Mouse (Mus musculus): ENCODE measurements at regions not wholly inside any gene's neighbourhood (a gene's known extent, or its start where the extent isn't known, plus 50 kb on each side); places are given as distances from the start of the nearest gene placed in this dataset.

DNA sequence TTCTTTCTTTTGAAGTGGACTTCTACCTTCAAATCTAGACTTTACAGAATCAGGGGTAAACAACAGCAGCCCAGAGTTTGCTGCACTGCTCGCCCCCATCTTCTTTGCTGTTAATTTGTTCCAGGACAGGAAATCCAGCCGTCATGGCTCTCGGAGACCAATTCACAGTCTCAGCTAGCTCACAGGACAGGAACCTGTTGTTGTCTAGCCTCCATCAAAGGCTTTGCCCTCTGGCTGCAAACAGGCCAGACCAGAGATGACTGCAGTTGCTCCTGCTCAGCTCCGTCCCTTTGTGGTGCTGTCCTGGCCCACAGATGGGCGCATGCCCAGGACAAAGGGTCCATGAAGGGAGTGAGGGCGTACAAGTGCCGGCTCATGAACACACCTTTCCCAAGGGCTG lies 182.2 kb upstream of the Sulf2 start:
- no peaks in the 10 kb centered on the region for H3K36me3 ChIP-seq (ENCODE audit: control insufficient read depth, insufficient read depth, low read length)
- no peak overlapping the region for H3K27ac ChIP-seq (ENCODE audit: control insufficient read depth, insufficient read depth, low read length)
- TF ChIP-seq CTCF (IDR thresholded peaks at IDR 0.05; ENCODE audit: borderline replicate concordance, control insufficient read depth, extremely low read depth, insufficient read depth, low read length, poor library complexity) (no peak), POLR2A (IDR thresholded peaks at IDR 0.05; ENCODE audit: control insufficient read depth, extremely low read depth, insufficient read depth, low read length, poor library complexity) (no peak)
- H3K4me3 ChIP-seq (ENCODE audit: control insufficient read depth, insufficient read depth, low read length), result no peak overlapping the region
- no peaks in the 10 kb centered on the region for H3K4me1 ChIP-seq (replicated peaks; ENCODE audit: control insufficient read depth, insufficient read depth, low read length)
- H3K27me3 ChIP-seq (ENCODE audit: control insufficient read depth, insufficient read depth, low read length), result no peaks in the 10 kb centered on the region
- WGBS, result 95% methylated on average over 7 of the region's 7 CpGs
- no peak for DNase-seq

DNA sequence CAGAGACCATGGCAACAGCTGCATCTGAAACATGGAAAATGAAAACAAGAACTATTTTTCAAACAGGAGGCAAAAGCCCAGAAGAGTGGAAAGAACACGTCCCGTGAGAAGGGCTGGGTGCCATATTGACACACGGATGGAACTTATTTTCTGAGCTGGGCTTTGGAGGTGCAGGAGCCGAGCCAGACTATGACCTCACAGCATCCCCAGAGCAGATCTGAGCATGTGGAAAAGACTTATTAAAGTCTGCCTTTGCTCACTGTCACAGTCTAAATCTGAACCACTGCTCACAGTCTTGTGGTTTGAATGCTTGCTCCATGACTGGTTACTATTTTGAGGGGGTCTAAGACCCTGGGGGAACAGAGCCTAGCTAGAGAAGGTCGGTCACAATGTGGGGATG lies 180.2 kb upstream of the Sulf2 start:
- H3K4me1 ChIP-seq (replicated peaks; ENCODE audit: control insufficient read depth, insufficient read depth, low read length), result no peaks in the 10 kb centered on the region
- TF ChIP-seq POLR2A (IDR thresholded peaks at IDR 0.05; ENCODE audit: control insufficient read depth, extremely low read depth, insufficient read depth, low read length, poor library complexity) (no peak), CTCF (IDR thresholded peaks at IDR 0.05; ENCODE audit: borderline replicate concordance, control insufficient read depth, extremely low read depth, insufficient read depth, low read length, poor library complexity) (no peak)
- no peaks in the 10 kb centered on the region for H3K27me3 ChIP-seq (ENCODE audit: control insufficient read depth, insufficient read depth, low read length)
- no peak overlapping the region for H3K4me3 ChIP-seq (ENCODE audit: control insufficient read depth, insufficient read depth, low read length)
- H3K36me3 ChIP-seq (ENCODE audit: control insufficient read depth, insufficient read depth, low read length), result no peaks in the 10 kb centered on the region
- 83% methylated on average over 5 of the region's 5 CpGs for WGBS
- no peak for DNase-seq
- H3K27ac ChIP-seq (ENCODE audit: control insufficient read depth, insufficient read depth, low read length), result no peak overlapping the region

DNA sequence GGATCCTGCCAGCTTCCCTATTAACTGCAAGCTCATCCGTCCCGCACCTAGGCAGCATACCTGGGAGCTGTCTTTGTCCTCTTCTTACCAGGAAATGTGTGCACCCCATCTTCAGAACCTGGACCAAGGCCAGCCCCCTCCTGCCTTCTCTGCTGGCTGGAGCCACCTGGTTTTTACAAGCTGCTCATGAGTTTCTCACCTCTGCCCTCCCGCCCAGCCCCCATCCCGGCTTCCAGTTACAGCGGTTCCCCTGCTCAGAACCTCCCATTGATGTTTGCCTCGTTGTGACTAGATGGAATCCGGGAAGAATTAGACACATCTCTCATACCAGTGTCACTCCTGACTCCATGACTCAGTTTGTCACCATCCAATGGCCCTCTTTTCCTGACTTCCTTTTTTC lies 179.1 kb upstream of the Sulf2 start:
- Histone ChIP-seq H3K27me3 (ENCODE audit: control insufficient read depth, insufficient read depth, low read length) (no peaks in the 10 kb centered on the region), H3K4me1 (replicated peaks; ENCODE audit: control insufficient read depth, insufficient read depth, low read length) (no peaks in the 10 kb centered on the region), H3K4me3 (ENCODE audit: control insufficient read depth, insufficient read depth, low read length) (no peak overlapping the region), H3K36me3 (ENCODE audit: control insufficient read depth, insufficient read depth, low read length) (no peaks in the 10 kb centered on the region), H3K27ac (ENCODE audit: control insufficient read depth, insufficient read depth, low read length) (no peak overlapping the region)
- DNase-seq, result no peak
- no peak for TF ChIP-seq CTCF (IDR thresholded peaks at IDR 0.05; ENCODE audit: borderline replicate concordance, control insufficient read depth, extremely low read depth, insufficient read depth, low read length, poor library complexity)
- TF ChIP-seq POLR2A (IDR thresholded peaks at IDR 0.05; ENCODE audit: control insufficient read depth, extremely low read depth, insufficient read depth, low read length, poor library complexity), result no peak
- 84% methylated on average over 7 of the region's 7 CpGs for WGBS

DNA sequence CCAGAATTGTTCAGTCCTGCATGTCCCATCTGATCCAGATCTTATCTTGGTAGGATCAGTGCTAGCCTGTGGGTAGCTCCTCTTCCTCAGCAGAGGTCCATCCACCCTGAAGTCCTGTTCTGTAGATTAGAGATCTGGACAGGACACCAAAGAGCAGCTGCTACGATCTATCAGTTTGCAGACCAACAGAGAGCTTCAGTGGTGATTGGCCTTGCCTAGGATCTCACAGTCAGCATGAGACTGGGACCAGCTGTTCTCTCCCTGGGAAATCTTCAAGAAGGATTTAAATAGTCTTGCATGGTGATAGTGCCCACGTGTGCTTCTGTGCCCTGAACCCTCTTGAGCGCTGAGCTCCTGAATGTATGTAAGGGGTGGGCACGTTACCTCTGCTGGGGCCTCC lies 178.4 kb upstream of the Sulf2 start:
- Histone ChIP-seq H3K27me3 (ENCODE audit: control insufficient read depth, insufficient read depth, low read length) (no peaks in the 10 kb centered on the region), H3K4me3 (ENCODE audit: control insufficient read depth, insufficient read depth, low read length) (no peak overlapping the region), H3K4me1 (replicated peaks; ENCODE audit: control insufficient read depth, insufficient read depth, low read length) (no peaks in the 10 kb centered on the region), H3K36me3 (ENCODE audit: control insufficient read depth, insufficient read depth, low read length) (no peaks in the 10 kb centered on the region), H3K27ac (ENCODE audit: control insufficient read depth, insufficient read depth, low read length) (no peak overlapping the region)
- WGBS, result 97% methylated on average over 4 of the region's 4 CpGs
- TF ChIP-seq POLR2A (IDR thresholded peaks at IDR 0.05; ENCODE audit: control insufficient read depth, extremely low read depth, insufficient read depth, low read length, poor library complexity), result no peak
- TF ChIP-seq CTCF (IDR thresholded peaks at IDR 0.05; ENCODE audit: borderline replicate concordance, control insufficient read depth, extremely low read depth, insufficient read depth, low read length, poor library complexity), result no peak
- DNase-seq, result no peak

DNA sequence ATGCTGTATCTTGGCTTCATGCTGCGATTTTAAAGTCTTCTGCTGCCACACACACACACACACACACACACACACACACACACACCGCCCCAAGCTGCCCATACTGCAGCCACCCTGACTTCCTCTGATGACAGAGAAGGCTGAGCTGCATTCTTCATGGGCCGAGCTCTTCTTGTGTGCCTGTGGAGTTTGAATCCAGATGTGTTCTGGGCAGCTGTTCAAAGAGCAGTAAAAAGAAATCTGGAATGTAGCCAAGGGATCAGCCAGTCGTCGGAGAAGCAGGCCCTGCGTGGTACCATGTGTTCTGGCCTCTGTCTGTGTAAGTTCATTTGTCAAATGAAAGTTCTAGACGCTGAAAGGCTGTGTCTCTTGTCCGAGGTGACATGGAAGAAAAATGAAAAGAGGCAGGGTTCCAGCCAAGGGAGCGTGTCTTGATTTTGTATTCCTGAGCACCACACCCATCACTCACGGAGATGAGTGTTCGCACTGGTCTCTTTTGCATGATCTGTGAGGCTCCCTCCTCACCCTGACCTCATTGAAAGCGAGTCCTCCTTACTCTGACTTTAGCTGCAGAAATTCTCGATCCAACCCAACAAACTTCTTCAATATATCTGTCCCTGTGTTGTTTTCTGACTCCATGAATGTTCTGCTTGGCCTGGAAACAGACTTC lies 177.4 kb upstream of the Sulf2 start:
- H3K27me3 ChIP-seq (ENCODE audit: control insufficient read depth, insufficient read depth, low read length), result no peaks in the 10 kb centered on the region
- TF ChIP-seq POLR2A (IDR thresholded peaks at IDR 0.05; ENCODE audit: control insufficient read depth, extremely low read depth, insufficient read depth, low read length, poor library complexity) (no peak), CTCF (IDR thresholded peaks at IDR 0.05; ENCODE audit: borderline replicate concordance, control insufficient read depth, extremely low read depth, insufficient read depth, low read length, poor library complexity) (no peak)
- no peaks in the 10 kb centered on the region for H3K4me1 ChIP-seq (replicated peaks; ENCODE audit: control insufficient read depth, insufficient read depth, low read length)
- no peak overlapping the region for H3K4me3 ChIP-seq (ENCODE audit: control insufficient read depth, insufficient read depth, low read length)
- WGBS, result 57% methylated on average over 13 of the region's 13 CpGs
- H3K27ac ChIP-seq (ENCODE audit: control insufficient read depth, insufficient read depth, low read length), result no peak overlapping the region
- H3K36me3 ChIP-seq (ENCODE audit: control insufficient read depth, insufficient read depth, low read length), result no peaks in the 10 kb centered on the region
- no peak for DNase-seq

DNA sequence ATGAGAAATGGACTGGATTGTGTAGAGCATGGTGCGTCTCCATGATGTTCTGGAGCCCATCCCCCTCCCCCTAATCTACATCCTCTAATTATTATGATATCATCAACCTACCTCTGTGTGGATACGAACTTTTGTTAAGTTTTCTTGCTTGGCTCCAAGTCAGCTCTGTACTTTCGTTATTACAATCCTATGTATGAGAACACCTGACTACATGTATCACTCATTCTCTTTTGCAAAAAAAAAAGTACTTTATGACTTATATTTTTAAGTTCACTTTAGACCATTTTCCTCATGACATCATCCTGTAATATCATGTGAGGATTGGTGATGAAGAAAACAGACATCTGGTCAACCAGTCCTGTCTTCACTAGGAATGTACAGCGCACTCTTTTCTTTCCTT lies 175.7 kb upstream of the Sulf2 start:
- no peaks in the 10 kb centered on the region for H3K4me1 ChIP-seq (replicated peaks; ENCODE audit: control insufficient read depth, insufficient read depth, low read length)
- H3K4me3 ChIP-seq (ENCODE audit: control insufficient read depth, insufficient read depth, low read length), result no peak overlapping the region
- no peak overlapping the region for H3K27ac ChIP-seq (ENCODE audit: control insufficient read depth, insufficient read depth, low read length)
- no peaks in the 10 kb centered on the region for H3K36me3 ChIP-seq (ENCODE audit: control insufficient read depth, insufficient read depth, low read length)
- DNase-seq, result no peak
- H3K27me3 ChIP-seq (ENCODE audit: control insufficient read depth, insufficient read depth, low read length), result no peaks in the 10 kb centered on the region
- 97% methylated on average over 4 of the region's 4 CpGs for WGBS
- TF ChIP-seq CTCF (IDR thresholded peaks at IDR 0.05; ENCODE audit: borderline replicate concordance, control insufficient read depth, extremely low read depth, insufficient read depth, low read length, poor library complexity) (no peak), POLR2A (IDR thresholded peaks at IDR 0.05; ENCODE audit: control insufficient read depth, extremely low read depth, insufficient read depth, low read length, poor library complexity) (no peak)

DNA sequence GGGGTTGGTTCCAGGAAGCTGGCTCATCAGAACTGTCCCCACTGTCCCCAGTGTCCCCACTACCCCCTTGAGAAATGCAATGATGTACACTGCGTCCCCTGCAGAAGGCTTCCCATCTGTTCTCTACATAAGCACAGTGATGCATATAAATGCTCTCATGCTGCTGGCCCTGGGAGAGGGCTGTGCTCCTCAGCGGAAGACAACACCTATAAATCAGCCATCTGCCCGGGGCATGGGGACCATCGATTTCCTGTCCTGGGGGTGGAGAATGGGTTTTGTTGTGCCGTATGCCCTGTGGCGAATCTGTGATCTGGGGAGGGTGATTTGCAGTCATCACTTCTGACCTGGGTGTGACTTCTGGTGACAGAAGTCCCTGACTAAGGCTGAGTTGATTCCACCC lies 174.9 kb upstream of the Sulf2 start:
- Histone ChIP-seq H3K27me3 (ENCODE audit: control insufficient read depth, insufficient read depth, low read length) (no peaks in the 10 kb centered on the region), H3K4me3 (ENCODE audit: control insufficient read depth, insufficient read depth, low read length) (no peak overlapping the region), H3K4me1 (replicated peaks; ENCODE audit: control insufficient read depth, insufficient read depth, low read length) (no peaks in the 10 kb centered on the region), H3K36me3 (ENCODE audit: control insufficient read depth, insufficient read depth, low read length) (no peaks in the 10 kb centered on the region), H3K27ac (ENCODE audit: control insufficient read depth, insufficient read depth, low read length) (no peak overlapping the region)
- 43% methylated on average over 6 of the region's 6 CpGs for WGBS
- no peak for DNase-seq
- no peak for TF ChIP-seq CTCF (IDR thresholded peaks at IDR 0.05; ENCODE audit: borderline replicate concordance, control insufficient read depth, extremely low read depth, insufficient read depth, low read length, poor library complexity)
- TF ChIP-seq POLR2A (IDR thresholded peaks at IDR 0.05; ENCODE audit: control insufficient read depth, extremely low read depth, insufficient read depth, low read length, poor library complexity), result no peak

All from thymus, adult 2 months (tissue).